Mouse (Mus musculus): ENCODE measurements around the gene Fbrsl1. TPM values are rescaled to one million over a fixed set of nuclear protein-coding genes. Genes with fewer than 3 reads are reported as not detected.

The Fbrsl1 gene
- polyA plus RNA-seq, 1 experiment, result 150 TPM

DNA sequence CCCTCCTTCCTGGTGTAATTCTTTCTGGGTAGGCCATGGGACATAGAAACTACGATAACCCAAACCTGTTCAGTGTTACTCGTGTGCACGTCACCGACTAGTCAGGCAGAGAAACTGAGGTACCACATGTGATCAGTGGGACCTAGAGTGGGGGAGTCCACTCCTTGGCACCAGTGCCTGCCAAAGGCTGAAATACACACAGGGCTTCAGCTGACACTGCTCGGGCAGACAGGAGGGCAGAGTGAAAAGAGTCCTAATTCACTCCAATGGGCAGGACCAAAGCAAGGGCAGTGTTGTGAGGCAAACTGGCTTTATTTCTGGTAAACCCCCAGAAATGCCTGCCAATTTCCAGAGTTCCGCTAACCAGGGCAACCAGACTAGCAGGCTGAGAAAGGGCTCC, 26.9 kb downstream of the Fbrsl1 start:
- Histone ChIP-seq H3K4me1 (ENCODE audit: control insufficient read depth, insufficient read depth, insufficient read length, low read length) (peaks cover 5% of the 10 kb centered on the region; the same call in 1 of the 2 replicates), H3K4me3 (ENCODE audit: low read depth, low read length) (no peak overlapping the region), H3K27me3 (ENCODE audit: control insufficient read depth, insufficient read depth, low read length) (no peaks in the 10 kb centered on the region), H3K36me3 (ENCODE audit: control insufficient read depth, insufficient read depth, low read length) (peaks cover 3% of the 10 kb centered on the region), H3K27ac (ENCODE audit: insufficient read depth, low read depth, low read length) (peak overlapping the region; percentile 48)
- WGBS, result 81% methylated on average over 6 of the region's 6 CpGs
- no peak for TF ChIP-seq POLR2A (IDR thresholded peaks at IDR 0.05; ENCODE audit: low read depth, low read length)

DNA sequence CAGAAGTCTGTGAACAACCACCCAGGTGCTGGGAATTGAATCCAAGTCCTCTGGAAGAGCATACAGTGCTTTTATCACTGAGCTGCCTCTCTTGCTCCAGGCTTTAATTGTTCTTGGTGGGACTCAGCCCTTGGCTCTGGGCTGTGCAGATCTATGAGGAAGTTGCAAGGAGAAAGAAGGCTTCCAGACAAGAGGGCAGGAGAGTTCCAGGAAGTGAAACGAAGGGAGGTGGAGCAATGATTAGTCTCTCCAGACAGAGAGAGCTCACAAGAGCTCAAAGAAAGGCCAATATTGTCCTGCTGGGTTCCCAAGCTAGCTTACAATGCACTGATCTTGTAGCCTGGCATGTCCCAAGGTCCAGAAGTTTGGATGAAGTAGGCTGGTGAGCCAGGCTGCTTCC, 27.4 kb downstream of the Fbrsl1 start:
- 6% methylated on average over 1 of the region's 1 CpGs for WGBS
- Histone ChIP-seq H3K27ac (ENCODE audit: insufficient read depth, low read depth, low read length) (peak overlapping the region; percentile 48), H3K4me3 (ENCODE audit: low read depth, low read length) (no peak overlapping the region), H3K27me3 (ENCODE audit: control insufficient read depth, insufficient read depth, low read length) (no peaks in the 10 kb centered on the region), H3K4me1 (ENCODE audit: control insufficient read depth, insufficient read depth, insufficient read length, low read length) (peaks cover 5% of the 10 kb centered on the region; the same call in 1 of the 2 replicates), H3K36me3 (ENCODE audit: control insufficient read depth, insufficient read depth, low read length) (peaks cover 3% of the 10 kb centered on the region)
- TF ChIP-seq CTCF (IDR thresholded peaks at IDR 0.05; ENCODE audit: extremely low read depth, insufficient read length, insufficient replicate concordance, low read depth, low read length) (no peak), POLR2A (IDR thresholded peaks at IDR 0.05; ENCODE audit: low read depth, low read length) (no peak)

DNA sequence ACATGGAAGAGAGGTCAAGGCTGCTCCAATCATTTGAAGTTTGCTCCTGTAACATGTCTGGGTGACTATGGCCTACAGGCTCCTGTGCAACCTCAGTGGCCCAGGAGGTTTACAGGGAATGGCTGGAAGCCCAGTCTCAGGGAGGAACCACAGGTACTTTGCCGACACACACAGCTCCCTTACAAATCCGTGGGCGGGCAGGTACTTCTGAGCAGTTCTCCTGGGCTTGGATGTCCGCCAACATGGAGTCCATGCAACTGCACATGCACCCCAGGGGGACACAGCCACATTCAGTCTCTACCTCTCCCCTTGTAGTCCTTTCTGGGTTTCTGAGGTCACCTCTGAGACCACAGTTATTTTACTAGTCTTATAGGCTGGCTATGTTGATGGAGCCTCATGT, 28.1 kb downstream of the Fbrsl1 start:
- Histone ChIP-seq H3K36me3 (ENCODE audit: control insufficient read depth, insufficient read depth, low read length) (peaks cover 8% of the 10 kb centered on the region; the same call in 1 of the 2 replicates), H3K27me3 (ENCODE audit: control insufficient read depth, insufficient read depth, low read length) (no peaks in the 10 kb centered on the region), H3K27ac (ENCODE audit: insufficient read depth, low read depth, low read length) (no peak overlapping the region), H3K4me3 (ENCODE audit: low read depth, low read length) (no peak overlapping the region), H3K4me1 (ENCODE audit: control insufficient read depth, insufficient read depth, insufficient read length, low read length) (peaks cover 5% of the 10 kb centered on the region; the same call in 1 of the 2 replicates)
- no peak for TF ChIP-seq POLR2A (IDR thresholded peaks at IDR 0.05; ENCODE audit: low read depth, low read length)
- TF ChIP-seq CTCF (IDR thresholded peaks at IDR 0.05; ENCODE audit: extremely low read depth, insufficient read length, insufficient replicate concordance, low read depth, low read length), result no peak
- 69% methylated on average over 4 of the region's 4 CpGs for WGBS

DNA sequence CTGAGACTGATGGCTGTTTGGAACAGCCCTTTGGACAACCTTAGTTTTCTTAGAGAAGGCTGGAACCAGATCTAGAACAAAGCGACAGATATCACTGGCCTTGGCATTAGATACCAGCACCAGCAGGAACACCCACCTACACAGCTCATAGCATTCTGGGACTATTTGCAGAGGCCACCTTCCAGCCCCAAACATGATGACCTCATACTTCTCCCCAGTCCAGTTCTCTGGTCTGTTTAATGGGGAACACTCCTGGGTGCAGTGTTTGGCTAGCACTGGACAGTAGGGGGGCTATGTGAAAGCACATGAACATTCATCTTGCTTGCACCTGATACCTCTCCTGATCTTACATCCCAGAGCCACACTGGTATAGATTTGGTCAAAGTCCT, 29.8 kb downstream of the Fbrsl1 start:
- H3K36me3 ChIP-seq (ENCODE audit: control insufficient read depth, insufficient read depth, low read length), result peaks cover 8% of the 10 kb centered on the region; the same call in 1 of the 2 replicates
- WGBS, result 92% methylated on average over 1 of the region's 1 CpGs
- H3K4me3 ChIP-seq (ENCODE audit: low read depth, low read length), result no peak overlapping the region
- H3K4me1 ChIP-seq (ENCODE audit: control insufficient read depth, insufficient read depth, insufficient read length, low read length), result peaks cover 5% of the 10 kb centered on the region; the same call in 1 of the 2 replicates
- no peak overlapping the region for H3K27ac ChIP-seq (ENCODE audit: insufficient read depth, low read depth, low read length)
- no peaks in the 10 kb centered on the region for H3K27me3 ChIP-seq (ENCODE audit: control insufficient read depth, insufficient read depth, low read length)
- TF ChIP-seq POLR2A (IDR thresholded peaks at IDR 0.05; ENCODE audit: low read depth, low read length), result no peak
- no peak for TF ChIP-seq CTCF (IDR thresholded peaks at IDR 0.05; ENCODE audit: extremely low read depth, insufficient read length, insufficient replicate concordance, low read depth, low read length)

DNA sequence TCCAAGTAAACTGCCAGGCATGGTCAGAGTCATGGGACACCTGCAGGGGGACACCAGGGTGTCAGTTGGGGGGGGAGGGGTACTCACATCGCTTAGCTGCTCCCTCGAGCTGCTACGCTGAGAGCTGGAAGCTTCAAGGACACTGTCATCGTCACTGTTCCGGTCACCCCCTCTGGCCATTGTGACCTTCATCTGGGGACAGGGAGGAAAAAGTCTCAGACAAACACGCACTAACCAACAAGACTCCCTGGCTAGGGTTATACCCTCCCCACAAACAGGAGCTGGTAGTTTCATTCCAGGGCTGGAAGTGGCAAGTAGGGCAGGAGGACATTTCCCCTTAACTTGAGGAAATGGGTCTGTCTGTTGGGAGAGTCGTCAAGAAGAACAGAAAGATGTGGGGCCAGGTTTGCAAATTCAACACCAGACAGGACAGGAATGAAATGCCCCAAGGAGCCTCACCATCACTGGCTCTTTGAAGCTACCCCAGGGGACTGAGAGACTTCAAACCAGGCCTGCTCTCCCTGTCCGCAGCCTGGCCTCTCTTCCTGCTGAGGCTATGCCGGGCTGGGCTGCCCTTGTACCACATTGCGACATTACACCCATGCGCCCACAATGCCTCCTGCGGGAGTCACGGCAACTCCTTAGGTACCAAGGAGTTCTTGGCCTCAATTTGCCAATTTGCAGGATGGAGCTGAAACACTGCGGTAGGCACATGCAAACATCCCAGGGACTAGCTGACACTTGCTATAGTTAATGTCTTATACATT, 30.4 kb downstream of the Fbrsl1 start:
- Histone ChIP-seq H3K27ac (ENCODE audit: insufficient read depth, low read depth, low read length) (no peak overlapping the region), H3K36me3 (ENCODE audit: control insufficient read depth, insufficient read depth, low read length) (peaks cover 10% of the 10 kb centered on the region; the same call in 1 of the 2 replicates), H3K27me3 (ENCODE audit: control insufficient read depth, insufficient read depth, low read length) (no peaks in the 10 kb centered on the region), H3K4me1 (ENCODE audit: control insufficient read depth, insufficient read depth, insufficient read length, low read length) (peaks cover 5% of the 10 kb centered on the region; the same call in 1 of the 2 replicates), H3K4me3 (ENCODE audit: low read depth, low read length) (no peak overlapping the region)
- TF ChIP-seq CTCF (IDR thresholded peaks at IDR 0.05; ENCODE audit: extremely low read depth, insufficient read length, insufficient replicate concordance, low read depth, low read length) (no peak), POLR2A (IDR thresholded peaks at IDR 0.05; ENCODE audit: low read depth, low read length) (no peak)
- 79% methylated on average over 14 of the region's 14 CpGs for WGBS

DNA sequence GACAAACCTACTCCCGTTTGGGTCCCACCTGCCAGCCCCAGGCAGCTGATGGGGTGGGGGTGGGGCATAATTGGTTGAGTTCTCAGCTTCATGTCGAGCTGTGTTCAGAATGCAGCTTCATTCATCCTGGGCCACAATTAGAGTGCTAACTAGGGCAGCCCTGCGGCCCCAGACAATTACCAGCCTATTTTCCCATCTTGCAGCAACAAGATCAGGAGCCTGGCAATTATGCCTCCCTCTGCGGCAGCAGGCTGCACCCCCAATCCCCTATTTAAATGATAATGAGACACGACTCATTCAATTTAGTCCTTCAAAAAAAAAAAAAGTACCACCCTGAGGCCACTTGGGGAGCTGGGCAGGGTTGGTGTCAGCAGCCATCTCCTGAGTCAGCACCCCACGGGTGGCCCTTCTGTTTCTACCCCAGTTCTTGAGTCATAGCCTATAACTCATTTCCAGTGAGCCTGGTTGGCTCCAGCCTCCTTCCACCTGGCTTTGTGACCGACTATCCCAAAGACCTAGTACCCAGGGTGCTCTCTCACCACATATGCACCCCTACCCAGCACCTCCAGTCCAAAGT, 31.4 kb downstream of the Fbrsl1 start:
- Histone ChIP-seq H3K4me1 (ENCODE audit: control insufficient read depth, insufficient read depth, insufficient read length, low read length) (peaks cover 5% of the 10 kb centered on the region; the same call in 1 of the 2 replicates), H3K4me3 (ENCODE audit: low read depth, low read length) (no peak overlapping the region), H3K36me3 (ENCODE audit: control insufficient read depth, insufficient read depth, low read length) (peaks cover 10% of the 10 kb centered on the region; the same call in 1 of the 2 replicates), H3K27ac (ENCODE audit: insufficient read depth, low read depth, low read length) (no peak overlapping the region), H3K27me3 (ENCODE audit: control insufficient read depth, insufficient read depth, low read length) (no peaks in the 10 kb centered on the region)
- 54% methylated on average over 7 of the region's 7 CpGs for WGBS
- TF ChIP-seq CTCF (IDR thresholded peaks at IDR 0.05; ENCODE audit: extremely low read depth, insufficient read length, insufficient replicate concordance, low read depth, low read length), result no peak
- no peak for TF ChIP-seq POLR2A (IDR thresholded peaks at IDR 0.05; ENCODE audit: low read depth, low read length)

Measured in small intestine, adult 2 months (tissue).